Mouse (Mus musculus) stomach, postnatal 0 days (tissue): ENCODE results near the gene Apba3.

Experiments used
- CTCF ChIP-seq: IDR thresholded peaks from 2 replicates; pipeline ENCODE4 v1.5.1; 2016; ENCODE audit warnings: antibody characterized with exemption, low read depth, mild to moderate bottlenecking, moderate library complexity
- EP300 ChIP-seq: optimal IDR thresholded peaks from 2 replicates; pipeline ENCODE3; 2016; ENCODE audit warnings: antibody characterized with exemption

DNA sequence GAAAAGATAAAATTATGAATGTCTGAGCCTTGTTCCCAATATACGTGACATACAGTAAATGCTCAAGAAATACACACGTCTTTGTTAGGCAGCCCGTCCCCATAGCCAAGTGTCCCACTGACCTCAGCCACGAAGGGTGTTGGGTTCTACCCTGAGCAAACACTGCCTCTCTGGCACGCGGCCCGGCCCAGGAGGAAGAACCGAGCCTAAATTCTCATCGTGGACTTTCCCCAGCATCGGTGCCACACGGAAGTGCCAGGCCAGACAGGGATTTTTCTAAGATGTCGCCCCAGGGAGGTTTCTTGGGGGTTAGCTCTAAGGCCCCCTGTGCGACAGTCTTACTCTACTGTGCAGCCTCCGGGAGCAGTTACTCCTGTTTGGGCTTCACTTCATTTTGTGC is 23.1 kb downstream of the Apba3 start:
- TF ChIP-seq CTCF (no peak), EP300 (no peak)
